Mouse (Mus musculus) forebrain, postnatal 0 days (tissue): ENCODE results near the gene Il12rb1. TPM values are rescaled to one million over a fixed set of nuclear protein-coding genes. Genes with fewer than 3 reads are reported as not detected.

Experiments
- ATAC-seq: fragments of 200-750 bp; cut with Nextera tagmentation; 2 replicates; pipeline ENCODE4 v1.8.0; 2017; ENCODE audit warnings: mild to moderate bottlenecking, moderate library complexity
- DNase-seq: peaks from one replicate; pipeline ENCODE4 v3.0.0-alpha.2; 2015
- H3K27ac ChIP-seq: fragments of 300-500 bp; sonication (generic); 2 replicates; pipeline ENCODE4 v1.5.1; 2014; ENCODE audit warnings: low read depth, mild to moderate bottlenecking, antibody characterized with exemption, low read length, moderate library complexity, mixed read lengths
- H3K27me3 ChIP-seq: fragments of 300-500 bp; sonication (generic); 2 replicates; pipeline ENCODE4 v1.6.1; 2014; ENCODE audit warnings: mild to moderate bottlenecking, low read length, mixed read lengths; ENCODE audit not compliant: insufficient read depth
- H3K36me3 ChIP-seq: fragments of 300-500 bp; sonication (generic); 2 replicates; pipeline ENCODE4 v1.6.1; 2014; ENCODE audit warnings: mild to moderate bottlenecking, moderate library complexity; ENCODE audit not compliant: insufficient read depth
- H3K4me1 ChIP-seq: fragments of 300-500 bp; sonication (generic); 2 replicates; pipeline ENCODE4 v1.6.1; 2014; ENCODE audit warnings: antibody characterized with exemption; ENCODE audit not compliant: insufficient read depth
- H3K4me2 ChIP-seq: fragments of 300-500 bp; sonication (generic); 2 replicates; pipeline ENCODE4 v1.6.1; 2014; ENCODE audit warnings: low read depth, mild to moderate bottlenecking, moderate library complexity
- H3K4me3 ChIP-seq: fragments of 300-500 bp; sonication (generic); 2 replicates; pipeline ENCODE4 v1.5.1; 2014; ENCODE audit warnings: low read depth, low read length, mixed read lengths
- H3K9ac ChIP-seq: fragments of 300-500 bp; sonication (generic); 2 replicates; pipeline ENCODE4 v1.6.1; 2014; ENCODE audit warnings: mild to moderate bottlenecking
- H3K9me3 ChIP-seq: fragments of 300-500 bp; sonication (generic); 2 replicates; pipeline ENCODE4 v1.6.1; 2016; ENCODE audit warnings: low read length
- CTCF ChIP-seq: sonication (generic); IDR thresholded peaks from 2 replicates; pipeline ENCODE4 v1.5.1; 2016; ENCODE audit warnings: antibody characterized with exemption, control low read depth, low read depth
- WGBS: fragments of 180-500 bp; shearing (Covaris S2); extraction: QIAGEN DNeasy Blood & Tissue Kit; methylation state at CpG from one replicate; pipeline ENCODE4 v1.1.7; 2014; 5-methylcytosine and 5-hydroxymethylcytosine counted together
- polyA plus RNA-seq: library from polyadenylated mRNA; unstranded; fragments of >200 nt; fragmentation: Nextera tagmentation; extraction: Ambion mirVana; gene quantifications from 2 replicates; pipeline ENCODE4 v1.2.1, GENCODE M21; 2015
- total RNA-seq: library from RNA; depleted of rRNA; stranded (reverse); fragments of >200 nt; gene quantifications from 2 replicates; pipeline ENCODE4 v1.2.3, GENCODE M21; 2014

The Il12rb1 gene
- total and polyA plus RNA-seq, 2 experiments from 2014 or later, result 0.05 TPM; not detected in 1

DNA sequence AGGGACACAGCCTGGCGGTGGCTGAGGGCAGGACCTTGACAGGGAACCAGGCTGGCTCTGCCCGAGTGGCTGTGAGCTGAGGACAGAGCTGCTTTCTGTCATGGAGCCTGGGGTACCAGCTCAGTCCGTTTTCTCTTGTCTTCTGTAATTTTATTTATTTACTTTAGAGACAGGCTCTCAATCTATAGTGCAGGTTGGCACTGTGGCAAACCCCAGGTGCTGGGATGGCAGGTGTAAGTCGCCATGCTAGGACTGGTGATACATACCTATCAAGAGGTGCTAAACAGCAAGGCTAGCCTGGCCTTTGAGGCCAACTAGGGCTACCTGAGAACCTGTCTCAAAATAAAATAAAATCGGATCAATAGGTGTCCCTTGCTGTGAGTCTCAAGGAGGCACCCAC, 47.8 kb downstream of the Il12rb1 start:
- DNase-seq (no peak), ATAC-seq (no peak)
- Histone ChIP-seq H3K36me3 (no peaks in the 10 kb centered on the region; the same call in 1 of the 2 replicates), H3K4me1 (peaks cover 7% of the 10 kb centered on the region), H3K27me3 (no peaks in the 10 kb centered on the region), H3K9ac (peak overlapping the region; percentile 60; the same call in 1 of the 2 replicates), H3K4me2 (peak overlapping the region; percentile 90), H3K27ac (no peak overlapping the region), H3K9me3 (no peaks in the 10 kb centered on the region), H3K4me3 (no peak overlapping the region)
- WGBS, result 72% methylated on average over 5 of the region's 5 CpGs
- no peak for TF ChIP-seq CTCF

DNA sequence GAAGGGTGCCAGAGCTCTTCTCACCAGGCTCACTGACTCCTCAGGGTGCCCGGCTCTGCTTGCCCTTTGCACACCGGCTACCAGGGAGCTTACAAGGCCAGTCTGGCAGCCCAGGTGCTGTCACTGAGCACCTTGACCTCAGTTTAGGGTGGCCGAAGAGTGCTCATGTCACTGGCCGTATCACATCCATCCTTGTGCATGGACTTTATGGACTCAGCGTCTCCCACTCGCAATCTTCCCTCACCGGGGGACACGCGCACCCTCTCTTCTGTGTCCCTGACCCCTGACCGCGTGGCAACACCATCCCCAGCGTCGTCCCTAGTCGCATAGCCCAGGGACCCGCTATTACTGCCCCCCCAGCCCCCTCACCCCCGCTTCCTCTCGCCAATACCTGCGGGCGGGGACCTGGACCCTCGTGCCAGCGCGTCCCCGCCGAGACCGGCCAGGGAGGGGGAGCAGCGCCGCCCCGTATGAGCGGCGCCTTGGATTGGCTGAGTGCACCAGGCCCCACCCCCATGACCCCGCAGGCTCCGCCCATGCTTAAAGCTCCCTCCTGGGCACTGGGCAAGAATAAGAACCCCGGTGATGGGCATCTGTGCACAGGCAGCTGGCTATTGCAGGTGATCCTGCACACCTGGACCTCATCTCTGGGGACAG, 48.4 kb downstream of the Il12rb1 start:
- no peaks in the 10 kb centered on the region for H3K9me3 ChIP-seq
- H3K4me1 ChIP-seq, result peaks cover 7% of the 10 kb centered on the region
- H3K4me3 ChIP-seq, result peak overlapping the region; percentile 51
- no peaks in the 10 kb centered on the region for H3K27me3 ChIP-seq
- H3K4me2 ChIP-seq, result peak overlapping the region; percentile 90
- H3K9ac ChIP-seq, result peak overlapping the region; percentile 60
- TF ChIP-seq CTCF, result no peak
- H3K27ac ChIP-seq, result no peak overlapping the region
- WGBS, result 5% methylated on average over 33 of the region's 33 CpGs
- H3K36me3 ChIP-seq, result no peaks in the 10 kb centered on the region; the same call in 1 of the 2 replicates
- ATAC-seq (peak; percentile 88), DNase-seq (peak; percentile 75)

- H3K27me3 ChIP-seq, result no peaks in the 10 kb centered on the region
- 13% methylated on average over 4 of the region's 4 CpGs for WGBS
- no peak for TF ChIP-seq CTCF
- no peak for DNase-seq
- H3K36me3 ChIP-seq, result no peaks in the 10 kb centered on the region; the same call in 1 of the 2 replicates
- H3K4me3 ChIP-seq, result no peak overlapping the region
- H3K9me3 ChIP-seq, result no peaks in the 10 kb centered on the region
- no peak overlapping the region for H3K27ac ChIP-seq
- no peak overlapping the region for H3K4me2 ChIP-seq
- no peak overlapping the region for H3K9ac ChIP-seq
- peak; percentile 40; the same call in 1 of the 2 replicates for ATAC-seq
- peaks cover 7% of the 10 kb centered on the region for H3K4me1 ChIP-seq
Measured at GRCm38 (mm10) chr8:70857516-70857915, 49.3 kb downstream of the Il12rb1 start.

DNA sequence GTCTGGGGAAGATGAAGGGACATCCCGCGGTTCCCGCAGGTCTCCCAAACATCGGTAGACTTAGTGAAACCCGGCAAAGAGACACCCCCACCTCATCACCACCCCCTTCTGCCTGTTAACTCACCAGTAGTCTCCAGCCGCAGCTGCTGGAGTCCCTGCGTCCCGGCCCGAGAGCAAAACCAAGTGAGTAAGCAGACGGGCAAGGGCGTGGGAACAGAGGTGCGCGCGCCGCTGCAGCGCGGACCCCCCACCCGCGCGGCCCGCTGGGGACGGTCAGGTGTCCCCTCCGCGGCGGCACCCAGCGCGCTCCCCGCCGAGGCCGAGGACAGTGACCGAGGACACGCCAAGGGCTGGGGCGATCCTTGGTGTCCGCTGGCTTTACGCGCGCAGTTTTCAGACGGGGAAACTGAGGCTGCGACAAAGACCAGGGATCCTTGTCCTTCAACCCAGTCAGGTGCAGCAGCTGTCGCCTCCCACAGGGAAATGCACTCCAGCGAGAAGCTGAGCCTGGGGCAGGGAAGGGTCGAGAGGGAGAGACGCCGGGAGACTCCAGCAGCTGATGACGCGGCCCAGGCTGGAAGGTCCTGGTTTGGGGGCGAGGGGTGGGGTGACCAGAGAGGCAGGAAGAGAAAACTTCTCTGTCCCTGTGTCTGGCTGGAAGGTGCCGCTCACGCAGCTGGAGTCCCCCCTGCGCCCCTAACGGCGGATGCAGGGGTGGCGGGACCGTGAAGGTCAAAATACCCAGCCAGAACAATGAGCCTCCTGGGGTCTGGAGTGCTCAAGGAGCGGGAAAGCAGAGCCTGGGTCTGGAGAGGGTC, 54.8 kb downstream of the Il12rb1 start, which contains the start of gene Kcnn1:
Gene Kcnn1, minus strand, starts transcription at position 435 of the 818 bp plus-strand sequence.
- no peaks in the 10 kb centered on the region for H3K27me3 ChIP-seq
- no peaks in the 10 kb centered on the region for H3K9me3 ChIP-seq
- 0 out of 2 replicates have a peak, but pooled peaks cover 5% of the 10 kb centered on the region for H3K36me3 ChIP-seq
- peak within 1 kb of the TSS; percentile 65 for H3K9ac ChIP-seq
- H3K4me1 ChIP-seq, result peaks cover 11% of the 10 kb centered on the region
- peak within 1 kb of the TSS; percentile 49 for H3K4me3 ChIP-seq
- ATAC-seq (no peak), DNase-seq (peak; percentile 14)
- peak within 1 kb of the TSS; percentile 92 for H3K27ac ChIP-seq
- TF ChIP-seq CTCF, result peak; percentile 48
- H3K4me2 ChIP-seq, result peak within 1 kb of the TSS; percentile 90
- WGBS, result 2% methylated on average over 55 of the region's 55 CpGs

DNA sequence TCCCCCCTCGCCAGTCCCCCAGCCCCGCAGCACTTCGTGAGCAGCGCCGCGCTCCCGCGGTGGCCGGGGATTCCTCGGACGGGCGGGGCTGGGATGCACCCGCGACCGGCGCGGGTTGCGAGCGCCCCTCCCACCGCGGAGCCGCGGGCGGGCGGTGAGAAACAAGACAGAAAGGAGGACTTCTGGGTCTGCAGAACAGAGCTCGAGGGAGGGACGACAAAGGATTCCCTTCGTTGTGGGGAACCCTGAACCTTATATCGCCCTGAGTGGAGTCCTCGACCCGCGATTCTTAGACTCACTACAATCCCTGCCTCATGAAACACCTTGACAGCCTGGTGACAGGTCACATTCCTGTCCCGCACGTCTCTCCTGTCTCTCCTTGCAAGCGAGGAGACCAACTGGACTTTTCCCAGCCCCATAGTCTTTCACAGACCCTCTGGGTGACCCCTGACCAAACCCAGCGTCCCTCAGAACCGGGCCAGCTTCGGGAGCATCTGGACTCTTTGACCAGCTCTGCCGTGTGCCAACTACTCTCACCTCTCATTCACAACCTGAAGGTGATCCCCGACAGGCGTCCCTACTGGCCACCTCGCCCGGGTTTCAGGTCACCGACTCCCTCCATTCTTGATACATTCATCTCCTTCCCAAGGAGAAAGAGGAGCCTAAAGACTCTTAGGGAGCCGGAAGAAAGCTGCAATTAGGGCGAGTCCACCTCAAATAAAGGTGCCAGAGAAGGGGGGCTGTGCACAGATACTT, 55.9 kb downstream of the Il12rb1 start:
- Histone ChIP-seq H3K4me3 (peak overlapping the region; percentile 49), H3K27ac (peak overlapping the region; percentile 92)
- no peak for TF ChIP-seq CTCF

GRCm38 (mm10) chr8:70864712-70865221, 56.5 kb downstream of the Il12rb1 start:
- Histone ChIP-seq H3K4me2 (peak overlapping the region; percentile 90), H3K27me3 (no peaks in the 10 kb centered on the region), H3K9me3 (no peaks in the 10 kb centered on the region), H3K9ac (peak overlapping the region; percentile 65), H3K36me3 (0 out of 2 replicates have a peak, but pooled peaks cover 8% of the 10 kb centered on the region), H3K27ac (peak overlapping the region; percentile 92), H3K4me1 (peaks cover 18% of the 10 kb centered on the region), H3K4me3 (peak overlapping the region; percentile 49)
- 2% methylated on average over 24 of the region's 24 CpGs for WGBS
- no peak for DNase-seq
- TF ChIP-seq CTCF, result no peak
- no peak; the same call in 1 of the 2 replicates for ATAC-seq

More for the DNA sequence above, 55.9 kb downstream of the Il12rb1 start:
- peak overlapping the region; percentile 90 for H3K4me2 ChIP-seq
- H3K27me3 ChIP-seq, result no peaks in the 10 kb centered on the region
- H3K36me3 ChIP-seq, result 0 out of 2 replicates have a peak, but pooled peaks cover 8% of the 10 kb centered on the region
- no peak for ATAC-seq
- DNase-seq, result peak; percentile 67
- peaks cover 15% of the 10 kb centered on the region for H3K4me1 ChIP-seq
- no peaks in the 10 kb centered on the region for H3K9me3 ChIP-seq
- H3K9ac ChIP-seq, result peak overlapping the region; percentile 65
- 2% methylated on average over 46 of the region's 46 CpGs for WGBS
